Mouse (Mus musculus) left cerebral cortex, adult 9 months (tissue): Measurements from ENCODE around the gene Itpk1.

Source experiments
- DNase-seq, 2 experiments: peaks; one replicate each; pipeline ENCODE4 v3.0.0; 2022; ENCODE audit warnings: low spot score in 2 of 2

Itpk1 gene

DNA sequence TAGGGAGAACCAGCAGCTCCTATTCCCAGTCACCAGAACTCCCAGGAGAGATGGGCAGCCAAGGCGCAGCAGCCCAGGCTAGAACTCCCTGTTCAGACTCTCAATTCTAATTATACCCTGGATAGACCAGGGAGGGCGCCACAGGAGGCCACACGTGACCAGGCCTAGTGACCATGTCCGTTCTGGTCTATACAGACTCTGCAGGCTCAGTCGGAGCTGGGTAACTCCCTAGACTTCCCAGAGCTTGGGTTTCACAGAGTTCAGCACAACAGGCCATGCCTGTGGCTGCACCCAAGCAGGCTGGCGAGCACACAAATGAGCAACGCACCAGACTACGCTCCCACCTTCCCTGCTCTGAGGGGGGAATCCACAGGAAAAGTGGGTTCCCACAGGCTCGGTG, 110.1 kb downstream of the Itpk1 start:
- DNase-seq = no peak

DNA sequence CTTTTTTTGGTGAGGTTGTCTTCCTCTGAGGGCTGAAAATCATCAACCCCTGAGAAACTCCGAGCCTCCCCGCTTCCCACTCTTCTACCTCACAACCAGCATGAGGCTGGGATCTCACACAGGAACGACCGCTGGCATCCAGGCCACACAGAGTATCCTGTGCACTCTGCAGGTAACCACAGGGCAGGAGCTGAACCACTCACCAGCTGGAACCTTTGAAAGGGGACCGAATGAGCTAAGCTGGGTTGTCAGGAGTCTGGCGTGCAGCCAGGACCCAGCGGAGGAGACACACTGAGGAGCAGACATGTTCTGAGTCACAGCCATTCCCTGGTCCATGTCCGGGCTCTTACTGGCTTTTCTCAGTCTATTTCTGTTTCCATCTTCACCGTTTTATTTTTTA, 111.0 kb downstream of the Itpk1 start:
- peak in 1 of 2 experiments; percentile 57 for DNase-seq

- DNase-seq = no peak
These were observed 113.9 kb downstream of the Itpk1 start for GRCm38 (mm10) chr12:102590711-102591360.

DNA sequence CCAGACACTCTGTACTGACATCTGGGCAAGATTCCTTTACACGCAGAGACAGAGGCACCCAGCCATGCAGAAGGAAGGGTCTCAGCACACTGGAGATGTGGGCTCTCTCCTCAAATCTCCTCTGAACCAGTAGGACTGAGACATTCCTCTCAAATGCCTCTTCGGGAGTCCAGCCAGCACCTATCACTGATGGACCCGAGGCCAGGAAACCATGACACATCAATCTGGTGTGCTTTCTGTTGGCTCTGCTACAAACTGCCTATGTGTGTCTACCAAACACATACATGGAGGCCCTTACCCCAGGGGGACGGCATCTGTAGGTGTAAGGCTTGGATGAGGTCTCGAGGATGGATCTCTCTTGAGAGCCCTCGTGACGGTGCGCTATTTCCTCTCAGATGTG, 117.6 kb downstream of the Itpk1 start:
- DNase-seq = no peak

GRCm38 (mm10) chr12:102586286-102586881, 118.3 kb downstream of the Itpk1 start:
- DNase-seq = no peak

DNA sequence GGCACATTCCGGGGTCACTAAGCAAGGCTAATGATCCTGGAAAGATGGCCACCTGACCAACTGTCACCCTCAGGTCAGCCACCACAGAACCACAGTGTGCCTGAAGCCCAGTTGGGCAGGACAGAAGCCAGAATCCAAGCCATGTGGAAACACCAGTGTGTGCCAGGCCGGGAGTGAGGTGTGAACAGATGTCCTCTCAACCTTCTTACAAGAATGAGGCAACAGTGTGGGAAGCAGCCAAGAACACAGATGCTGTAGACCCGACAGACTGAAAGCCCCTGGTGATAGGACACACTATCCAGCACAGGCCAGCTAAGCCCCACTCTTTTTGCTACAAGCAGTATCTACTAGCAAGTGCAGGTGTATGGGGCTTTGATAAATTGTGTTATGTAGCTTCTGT, 119.3 kb downstream of the Itpk1 start:
- DNase-seq = peak; percentile 47 to 63

DNA sequence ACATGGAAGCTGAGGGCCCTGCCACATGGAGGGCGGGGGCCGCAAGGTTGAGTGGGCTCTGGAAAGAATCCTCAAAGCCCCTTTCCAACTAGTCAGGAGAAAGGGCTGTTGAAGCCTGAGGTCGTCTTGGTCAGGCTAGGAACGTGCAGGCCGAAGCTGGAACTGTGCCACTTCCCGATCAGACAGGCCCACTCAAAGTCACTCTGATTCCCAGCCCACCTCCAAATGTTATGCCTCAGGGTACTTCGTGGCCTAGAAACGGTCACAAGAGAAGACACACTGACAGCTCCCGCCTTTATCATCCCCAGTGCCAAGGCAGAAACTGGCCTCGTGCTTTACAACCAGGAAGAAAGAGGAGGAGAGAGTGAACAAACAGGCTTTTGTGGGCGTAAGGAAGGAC, 122.3 kb downstream of the Itpk1 start:
- no peak for DNase-seq

- DNase-seq = no peak
These were observed 123.0 kb downstream of the Itpk1 start for GRCm38 (mm10) chr12:102581579-102582196.

GRCm38 (mm10) chr12:102579041-102579440, 125.7 kb downstream of the Itpk1 start:
- DNase-seq = peak in 1 of 2 experiments; percentile 82

DNA sequence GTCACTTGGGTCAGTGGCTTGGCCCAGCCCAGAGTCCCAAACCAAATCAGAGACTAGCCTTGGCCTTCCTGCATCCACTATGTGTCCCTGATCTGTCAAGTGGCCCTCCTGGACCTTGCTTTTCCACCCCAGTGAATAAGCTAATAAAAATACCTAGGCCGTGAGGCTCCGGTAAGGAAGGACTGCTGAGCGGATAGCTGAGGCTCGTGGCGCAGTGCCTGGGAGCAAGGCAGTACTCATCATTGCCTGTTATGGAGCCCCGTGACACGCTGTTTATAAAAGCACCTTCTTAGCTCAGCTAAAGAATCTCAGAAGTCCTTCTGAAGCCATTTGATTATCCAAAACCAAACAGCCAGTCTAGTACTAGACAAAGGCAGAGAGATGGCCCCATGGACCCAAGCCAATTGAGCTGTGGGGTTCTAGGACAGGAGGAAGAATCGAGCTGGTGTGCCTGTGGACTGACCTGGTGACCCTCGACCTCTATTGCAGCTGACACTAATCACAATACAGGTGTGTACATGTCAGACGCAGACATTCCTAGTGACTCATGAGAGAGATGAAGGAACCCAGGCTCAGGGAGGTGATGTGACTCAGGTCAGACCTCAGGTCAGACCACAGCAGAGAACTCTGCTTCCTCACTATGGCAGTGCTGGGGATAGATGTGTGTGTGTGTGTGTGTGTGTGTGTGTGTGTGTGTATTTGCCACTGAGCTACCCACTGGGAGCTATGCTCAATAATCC, 127.9 kb downstream of the Itpk1 start:
- no peak for DNase-seq

- no peak for DNase-seq
These were observed 129.0 kb downstream of the Itpk1 start for GRCm38 (mm10) chr12:102575541-102576329.

- no peak for DNase-seq
These were observed 131.7 kb downstream of the Itpk1 start for GRCm38 (mm10) chr12:102573036-102573435.

- DNase-seq = no peak
These were observed 133.1 kb downstream of the Itpk1 start for GRCm38 (mm10) chr12:102571666-102572065.

GRCm38 (mm10) chr12:102570734-102571133, 134.0 kb downstream of the Itpk1 start:
- no peak for DNase-seq

DNA sequence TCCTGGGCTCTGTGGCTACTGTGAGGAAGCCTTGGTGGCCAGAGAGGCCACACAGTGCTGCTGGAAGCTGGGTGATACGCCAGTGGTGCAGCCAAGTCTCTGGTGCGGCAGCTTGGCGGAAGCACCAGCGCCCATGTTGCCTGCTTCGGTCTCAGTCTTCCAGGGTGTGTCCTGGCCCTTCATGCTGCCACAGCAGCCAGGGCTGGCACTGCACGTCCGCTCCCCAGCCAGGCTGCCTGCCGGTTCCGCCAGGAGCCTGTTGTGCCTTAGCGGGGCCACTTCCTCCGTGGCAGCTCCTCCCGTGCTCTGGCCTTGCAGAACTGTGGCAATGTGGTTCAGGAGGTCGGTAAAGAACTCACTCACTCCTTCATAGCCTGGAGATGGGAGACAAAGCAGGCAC, 134.6 kb downstream of the Itpk1 start:
- DNase-seq = no peak

GRCm38 (mm10) chr12:102568219-102568618, 136.5 kb downstream of the Itpk1 start:
- no peak for DNase-seq

- no peak for DNase-seq
These were observed 137.8 kb downstream of the Itpk1 start for GRCm38 (mm10) chr12:102566951-102567350.

DNA sequence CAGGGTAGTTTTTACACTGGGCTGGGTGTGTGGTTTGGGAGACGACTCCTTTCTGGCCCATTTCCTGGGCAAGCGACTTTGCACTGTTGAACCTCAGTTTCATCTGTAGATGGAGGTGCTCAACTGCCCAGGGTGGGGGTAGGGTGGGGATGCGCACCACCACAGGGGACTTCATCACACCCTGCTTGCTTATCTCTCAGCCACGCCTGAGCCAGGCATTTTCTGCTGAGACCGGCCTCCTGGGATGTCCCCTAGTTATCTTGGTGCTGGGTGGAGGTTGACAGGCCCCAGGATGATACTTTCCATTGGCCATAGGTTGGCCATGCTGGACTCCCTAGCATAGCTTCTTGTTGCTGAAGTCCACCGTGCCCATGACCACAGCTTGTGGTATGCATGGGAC, 139.6 kb downstream of the Itpk1 start:
- no peak for DNase-seq

GRCm38 (mm10) chr12:102557372-102557771, 147.4 kb downstream of the Itpk1 start:
- peak; percentile 49 to 50 for DNase-seq

GRCm38 (mm10) chr12:102555850-102556249, 148.9 kb downstream of the Itpk1 start:
- DNase-seq = peak in 1 of 2 experiments; percentile 40

GRCm38 (mm10) chr12:102554721-102555516, 149.8 kb downstream of the Itpk1 start, which contains the start of gene Chga:
Gene Chga (plus strand): TSS chr12:102554969.
- DNase-seq = peak in 1 of 2 experiments; percentile 76
